Mouse (Mus musculus) neural tube, embryonic 14.5 days (tissue): Measurements from ENCODE around the gene Noc4l. TPM values are rescaled to one million over a fixed set of nuclear protein-coding genes. Genes with fewer than 3 reads are reported as not detected.

Experiments
- ATAC-seq: fragments of 200-750 bp; cut with Nextera tagmentation; 2 replicates; pipeline ENCODE4 v1.8.0; 2017; ENCODE audit warnings: low read depth, mild to moderate bottlenecking, moderate TSS enrichment, moderate library complexity
- H3K27ac ChIP-seq: fragments of 300-500 bp; sonication (generic); 2 replicates; pipeline ENCODE4 v1.5.1; 2014; ENCODE audit warnings: low read depth, mild to moderate bottlenecking, control low read depth, low read length, moderate library complexity, mixed read lengths
- H3K27me3 ChIP-seq: fragments of 300-500 bp; sonication (generic); 2 replicates; pipeline ENCODE4 v1.6.1; 2014; ENCODE audit warnings: low read length; ENCODE audit not compliant: control insufficient read depth, insufficient read depth
- H3K36me3 ChIP-seq: fragments of 300-500 bp; sonication (generic); 2 replicates; pipeline ENCODE4 v1.6.1; 2014; ENCODE audit warnings: low read length, mixed read lengths; ENCODE audit not compliant: control insufficient read depth, insufficient read depth
- H3K4me1 ChIP-seq: fragments of 300-500 bp; sonication (generic); 2 replicates; pipeline ENCODE4 v1.6.1; 2014; ENCODE audit warnings: low read length; ENCODE audit not compliant: control insufficient read depth, insufficient read depth
- H3K4me2 ChIP-seq: fragments of 300-500 bp; sonication (generic); 2 replicates; pipeline ENCODE4 v1.6.1; 2014; ENCODE audit warnings: mild to moderate bottlenecking, low read depth, low read length, control low read depth
- H3K4me3 ChIP-seq: fragments of 300-500 bp; sonication (generic); 2 replicates; pipeline ENCODE4 v1.5.1; 2014; ENCODE audit warnings: low read depth, low read length, control low read depth, mixed read lengths
- H3K9ac ChIP-seq: fragments of 300-500 bp; sonication (generic); replicated peaks from 2 replicates; pipeline ENCODE4 v1.6.1; 2014; ENCODE audit warnings: low read depth, mild to moderate bottlenecking, control low read depth, low read length, mixed read lengths
- H3K9me3 ChIP-seq: fragments of 300-500 bp; sonication (generic); 2 replicates; pipeline ENCODE4 v1.6.1; 2016; ENCODE audit warnings: low read length; ENCODE audit not compliant: control insufficient read depth
- WGBS: fragments of 180-500 bp; shearing (Covaris S2); extraction: QIAGEN DNeasy Blood & Tissue Kit; methylation state at CpG from one replicate; pipeline ENCODE4 v1.1.7; 2014; 5-methylcytosine and 5-hydroxymethylcytosine counted together
- microRNA-seq: library from miRNA; unstranded; fragments of <30 nt; microRNA quantifications from one replicate; pipeline ENCODE4, GENCODE M21; 2016
- polyA plus RNA-seq: library from polyadenylated mRNA; unstranded; fragments of >200 nt; fragmentation: Nextera tagmentation; extraction: Ambion mirVana; gene quantifications from 2 replicates; pipeline ENCODE4 v1.2.1, GENCODE M21; 2014

Gene Noc4l
- polyA plus RNA-seq, 1 experiment from 2014 or later = 35.1 TPM

DNA sequence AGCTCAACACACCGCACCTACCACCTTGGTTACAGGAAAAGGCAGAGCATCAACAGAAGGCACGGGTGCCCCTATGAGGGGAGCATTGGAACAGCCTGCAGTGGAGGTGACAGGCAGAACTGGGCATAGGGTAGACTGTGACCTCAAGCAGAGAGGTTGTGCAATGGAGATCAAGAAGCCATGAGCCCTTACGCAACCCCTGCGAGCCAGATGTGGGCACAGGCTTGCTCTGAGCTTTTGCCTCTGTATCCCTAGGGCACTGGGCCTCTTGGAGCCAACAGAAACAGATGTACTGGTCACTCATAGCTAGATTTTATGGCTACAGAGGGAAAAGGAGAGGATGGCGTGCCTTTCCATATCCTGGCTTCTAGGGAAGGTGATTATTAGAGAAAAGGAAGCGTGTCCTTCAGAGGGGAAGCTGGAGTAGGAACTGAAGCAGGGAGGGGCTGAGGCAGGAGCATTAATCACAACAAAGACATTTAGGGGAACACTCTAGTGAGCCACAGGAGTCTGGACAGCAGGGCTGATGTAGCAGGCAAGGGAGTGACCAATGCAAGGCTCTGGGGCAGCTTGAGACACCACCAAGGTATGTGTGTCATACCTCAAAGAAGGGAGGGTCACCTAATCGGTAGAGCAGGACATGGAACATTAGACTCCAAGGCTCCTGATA lies 50.1 kb downstream of the Noc4l start:
- WGBS = 82% methylated on average over 7 of the region's 7 CpGs
- no peak for ATAC-seq
- H3K4me3 ChIP-seq = no peak overlapping the region
- H3K27ac ChIP-seq = no peak overlapping the region
- H3K4me2 ChIP-seq = no peak overlapping the region
- H3K4me1 ChIP-seq = no peaks in the 10 kb centered on the region
- H3K9me3 ChIP-seq = no peaks in the 10 kb centered on the region
- no peaks in the 10 kb centered on the region for H3K36me3 ChIP-seq
- no peak overlapping the region for H3K9ac ChIP-seq
- no peaks in the 10 kb centered on the region for H3K27me3 ChIP-seq

Small RNA genes lying within 50 kb of the gene (microRNA-seq; reads per million reads assigned to microRNA genes)
- 2.3 reads per million for gene Mir7026

Other genes starting within 250 kb of the Noc4l start
- gene Fbrsl1, start 204.9 kb downstream of the Noc4l start, polyA plus RNA-seq = 21.2 and 23.5 TPM in 2 replicates
- 25.1 and 26.0 TPM in 2 replicates for gene Galnt9, start 109.1 kb downstream of the Noc4l start, polyA plus RNA-seq
- 15.0 and 16.4 TPM in 2 replicates for gene Ddx51, start within 50 bp of the Noc4l start, polyA plus RNA-seq
- gene Ep400, start 117.3 kb upstream of the Noc4l start, polyA plus RNA-seq = 46.2 and 50.4 TPM in 2 replicates
- gene Pus1, start 127.2 kb upstream of the Noc4l start, polyA plus RNA-seq = 12.1 and 13.6 TPM in 2 replicates
- gene Ulk1, start 156.7 kb upstream of the Noc4l start, polyA plus RNA-seq = 52.6 and 55.7 TPM in 2 replicates
- 7.9 and 9.2 TPM in 2 replicates for gene Hscb, start 186.4 kb upstream of the Noc4l start, polyA plus RNA-seq
- 3.6 and 4.3 TPM in 2 replicates for gene Chek2, start 186.6 kb upstream of the Noc4l start, polyA plus RNA-seq
- 33.5 and 37.6 TPM in 2 replicates for gene Ttc28, start 226.4 kb upstream of the Noc4l start, polyA plus RNA-seq